Mouse (Mus musculus): ENCODE data around the gene Olfr112. TPM values are rescaled to one million over a fixed set of nuclear protein-coding genes. Genes with fewer than 3 reads are reported as not detected.
"Not testable (repeated sequence)": the region's sequence is repeated elsewhere in the genome, so short reads cannot be mapped to it uniquely, and the experiment has no call there.

Olfr112 gene
- polyA plus RNA-seq (2016; fragmentation: Nextera tagmentation; extraction: Ambion mirVana): not detected in 2 replicates

- H3K4me2 ChIP-seq (replicated peaks): no peak within 1 kb of the TSS
Observed at GRCm38 (mm10) chr17:37569351-37569750, at the start of gene Olfr112. TSS of gene Olfr112 (minus strand) at chr17:37569451.

DNA sequence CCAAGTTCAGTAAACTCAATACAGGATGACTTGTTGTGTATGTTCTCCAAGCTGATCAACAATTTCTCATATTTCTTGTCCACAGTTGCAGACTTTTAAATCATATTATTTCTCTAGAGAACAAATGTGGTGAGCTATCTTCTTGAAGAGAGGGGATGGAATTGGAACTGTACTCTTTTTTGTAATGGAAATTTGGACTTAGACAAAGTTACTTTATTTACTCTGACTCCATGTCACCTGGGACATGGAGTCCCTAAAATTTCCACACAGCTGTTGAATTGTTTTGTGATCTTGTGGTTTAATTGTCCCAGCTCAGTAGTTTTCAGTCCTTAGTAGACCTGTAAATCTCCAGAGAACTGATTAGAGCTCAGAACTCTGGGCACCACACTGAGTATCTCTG lies 23.4 kb upstream of the Olfr112 start, which contains the start of gene Olfr114:
Olfr114 (minus strand) TSS at position 101 of the 400 bp plus-strand sequence.
- Histone ChIP-seq H3K27me3 (no peaks in the 10 kb centered on the region), H3K27ac (no peak within 1 kb of the TSS), H3K9ac (no peak within 1 kb of the TSS), H3K4me2 (replicated peaks) (no peak within 1 kb of the TSS), H3K36me3 (no peaks in the 10 kb centered on the region), H3K4me3 (no peak within 1 kb of the TSS), H3K9me3 (replicated peaks) (no peaks in the 10 kb centered on the region), H3K4me1 (no peaks in the 10 kb centered on the region)
- ATAC-seq (ENCODE audit: low FRiP score): no peak

More at GRCm38 (mm10) chr17:37569351-37569750, at the start of gene Olfr112:
- H3K9me3 ChIP-seq (replicated peaks): no peaks in the 10 kb centered on the region
- no peaks in the 10 kb centered on the region for H3K4me1 ChIP-seq
- no peaks in the 10 kb centered on the region for H3K36me3 ChIP-seq
- no peak for ATAC-seq (ENCODE audit: low FRiP score)
- H3K9ac ChIP-seq: no peak within 1 kb of the TSS
- H3K4me3 ChIP-seq: no peak within 1 kb of the TSS
- no peaks in the 10 kb centered on the region for H3K27me3 ChIP-seq
- H3K27ac ChIP-seq: no peak within 1 kb of the TSS

- no peak for ATAC-seq (ENCODE audit: low FRiP score)
- Histone ChIP-seq H3K36me3 (no peaks in the 10 kb centered on the region), H3K9me3 (replicated peaks) (no peaks in the 10 kb centered on the region), H3K4me1 (no peaks in the 10 kb centered on the region), H3K9ac (no peak within 1 kb of the TSS), H3K27ac (no peak within 1 kb of the TSS), H3K4me3 (no peak within 1 kb of the TSS), H3K27me3 (no peaks in the 10 kb centered on the region), H3K4me2 (replicated peaks) (no peak within 1 kb of the TSS)
Observed at GRCm38 (mm10) chr17:37577563-37577962, 8.3 kb upstream of the Olfr112 start, which contains the start of gene Olfr113. TSS of gene Olfr113 (minus strand) at chr17:37577663.

- 57% methylated on average over 1 of the region's 1 CpGs for WGBS
- no peak overlapping the region for H3K9ac ChIP-seq
- H3K36me3 ChIP-seq: no peaks in the 10 kb centered on the region
Observed at GRCm38 (mm10) chr17:37558913-37559615, 10.2 kb downstream of the Olfr112 start.

GRCm38 (mm10) chr17:37543800-37544435 lies 25.3 kb downstream of the Olfr112 start:
- H3K4me1 ChIP-seq: no peaks in the 10 kb centered on the region
- H3K27me3 ChIP-seq: no peaks in the 10 kb centered on the region
- ATAC-seq (ENCODE audit: low FRiP score): no peak
- no peak overlapping the region for H3K9ac ChIP-seq
- 66% methylated on average over 3 of the region's 3 CpGs for WGBS
- H3K4me2 ChIP-seq (replicated peaks): no peak overlapping the region
- H3K27ac ChIP-seq: no peak overlapping the region
- H3K9me3 ChIP-seq (replicated peaks): no peaks in the 10 kb centered on the region
- no peaks in the 10 kb centered on the region for H3K36me3 ChIP-seq
- H3K4me3 ChIP-seq: no peak overlapping the region

More at GRCm38 (mm10) chr17:37558913-37559615, 10.2 kb downstream of the Olfr112 start:
- Histone ChIP-seq H3K4me2 (replicated peaks) (no peak overlapping the region), H3K27ac (no peak overlapping the region), H3K27me3 (no peaks in the 10 kb centered on the region), H3K4me3 (no peak overlapping the region), H3K4me1 (no peaks in the 10 kb centered on the region), H3K9me3 (replicated peaks) (no peaks in the 10 kb centered on the region)
- no peak for ATAC-seq (ENCODE audit: low FRiP score)

- ATAC-seq (ENCODE audit: low FRiP score): no peak
- Histone ChIP-seq H3K4me1 (no peaks in the 10 kb centered on the region), H3K4me3 (no peak overlapping the region), H3K9me3 (replicated peaks) (no peaks in the 10 kb centered on the region), H3K9ac (no peak overlapping the region), H3K27me3 (no peaks in the 10 kb centered on the region), H3K27ac (no peak overlapping the region), H3K36me3 (no peaks in the 10 kb centered on the region), H3K4me2 (replicated peaks) (no peak overlapping the region)
- 74% methylated on average over 4 of the region's 4 CpGs for WGBS
Observed at GRCm38 (mm10) chr17:37541454-37542119, 27.7 kb downstream of the Olfr112 start.

DNA sequence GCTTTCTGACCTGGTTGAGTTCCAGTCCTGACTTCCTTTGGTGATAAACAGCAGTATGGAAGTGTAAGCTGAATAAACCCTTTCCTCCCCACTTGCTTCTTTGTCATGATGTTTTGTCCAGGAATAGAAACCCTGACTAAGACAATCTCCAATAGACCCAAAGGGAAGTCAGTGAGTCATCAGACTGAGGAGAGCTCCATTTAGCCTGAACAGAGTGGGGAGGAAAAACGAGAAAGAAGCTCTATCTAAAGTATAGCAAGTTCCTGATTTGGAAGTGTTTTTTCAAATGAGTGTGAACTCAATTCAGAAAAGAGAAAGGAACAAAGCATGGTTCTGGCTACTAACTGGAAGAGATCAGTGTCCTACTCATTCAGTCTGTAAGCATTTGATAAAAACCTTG lies 30.8 kb downstream of the Olfr112 start:
- H3K27ac ChIP-seq; H3K27me3 ChIP-seq; ATAC-seq (ENCODE audit: low FRiP score); H3K4me1 ChIP-seq; H3K9ac ChIP-seq; H3K4me3 ChIP-seq; H3K9me3 ChIP-seq (replicated peaks); H3K4me2 ChIP-seq (replicated peaks); H3K36me3 ChIP-seq: not testable (repeated sequence)
- 58% methylated on average over 1 of the region's 1 CpGs for WGBS

DNA sequence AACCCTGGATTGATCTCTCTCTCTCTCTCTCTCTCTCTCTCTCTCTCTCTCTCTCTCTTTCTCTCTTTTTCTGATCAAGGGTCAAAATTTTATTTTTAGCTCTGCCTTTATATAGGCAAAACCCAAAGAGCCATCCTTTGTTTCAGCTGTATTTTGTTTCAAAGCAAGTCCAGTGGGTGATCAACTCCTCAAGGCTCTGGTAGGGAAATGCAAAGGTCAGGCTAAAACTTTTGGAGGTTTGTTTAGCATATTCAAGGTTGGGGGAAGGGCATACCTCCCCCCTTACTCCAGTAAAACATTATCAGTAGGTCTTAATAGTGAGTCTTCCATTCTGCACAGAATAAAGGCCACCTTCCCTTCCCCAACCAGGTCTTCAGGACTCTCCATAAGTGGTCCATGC lies 34.1 kb downstream of the Olfr112 start:
- no peaks in the 10 kb centered on the region for H3K27me3 ChIP-seq
- H3K4me2 ChIP-seq (replicated peaks): no peak overlapping the region
- H3K27ac ChIP-seq: no peak overlapping the region
- no peaks in the 10 kb centered on the region for H3K9me3 ChIP-seq (replicated peaks)
- no peak for ATAC-seq (ENCODE audit: low FRiP score)
- H3K4me3 ChIP-seq: no peak overlapping the region
- no peaks in the 10 kb centered on the region for H3K4me1 ChIP-seq
- no peaks in the 10 kb centered on the region for H3K36me3 ChIP-seq
- H3K9ac ChIP-seq: no peak overlapping the region

- H3K4me2 ChIP-seq (replicated peaks); H3K27me3 ChIP-seq; ATAC-seq (ENCODE audit: low FRiP score); H3K27ac ChIP-seq; H3K9ac ChIP-seq; H3K4me3 ChIP-seq; H3K4me1 ChIP-seq; H3K36me3 ChIP-seq; H3K9me3 ChIP-seq (replicated peaks): not testable (repeated sequence)
- 71% methylated on average over 1 of the region's 1 CpGs for WGBS
Observed at GRCm38 (mm10) chr17:37525427-37525826, 43.8 kb downstream of the Olfr112 start.

GRCm38 (mm10) chr17:37524612-37525011 lies 44.6 kb downstream of the Olfr112 start:
- H3K36me3 ChIP-seq; H3K4me3 ChIP-seq; H3K27me3 ChIP-seq; H3K9ac ChIP-seq; ATAC-seq (ENCODE audit: low FRiP score); H3K4me1 ChIP-seq; H3K27ac ChIP-seq; H3K9me3 ChIP-seq (replicated peaks); H3K4me2 ChIP-seq (replicated peaks): not testable (repeated sequence)

All from hindbrain, embryonic 12.5 days (tissue).